Mouse (Mus musculus): ENCODE results near the gene Upb1.

Gene Upb1

DNA sequence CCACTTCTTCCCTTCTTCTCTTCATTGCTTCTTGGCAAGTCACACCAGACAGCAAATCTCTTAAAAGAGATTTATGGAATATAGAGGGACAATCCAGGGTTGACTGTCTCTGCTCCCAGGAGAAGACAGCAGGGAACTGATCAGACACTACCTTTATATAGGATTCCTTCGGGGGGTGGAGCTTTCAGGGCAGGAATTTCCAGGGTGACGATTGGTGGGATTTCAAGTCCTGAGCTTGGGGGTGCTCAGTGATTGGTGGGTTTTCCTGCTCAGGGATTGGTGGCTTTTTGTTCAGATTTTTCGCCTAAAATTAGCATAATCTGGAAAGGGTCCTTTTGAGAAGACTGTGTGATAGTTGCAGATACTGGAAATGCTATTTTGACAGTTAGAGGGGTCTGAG, 86.2 kb downstream of the Upb1 start:
- in situ Hi-C loops (cut with MboI; ENCODE audit: low sequenced_read_pairs), result no loop called here

DNA sequence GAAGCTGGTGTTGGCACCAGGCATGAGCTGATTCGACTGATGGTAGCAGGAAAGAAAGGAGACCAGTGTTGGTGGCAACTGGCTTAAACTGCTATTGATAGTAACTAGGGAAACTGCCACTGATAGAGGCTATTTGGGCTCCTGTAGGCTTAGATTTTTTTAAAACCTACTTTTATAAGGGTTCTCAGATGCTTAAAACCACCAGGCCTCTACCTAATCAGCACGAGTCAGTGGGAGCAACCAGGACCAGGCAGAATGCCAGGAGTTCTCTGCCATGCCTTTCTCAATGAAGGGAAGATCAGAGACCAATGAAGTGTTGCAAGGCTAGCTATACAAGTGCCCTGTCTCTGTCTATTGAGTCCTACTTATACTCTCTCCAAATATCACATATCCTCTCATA, 88.6 kb downstream of the Upb1 start:
- in situ Hi-C loops (cut with MboI; ENCODE audit: low sequenced_read_pairs), result no loop called here

DNA sequence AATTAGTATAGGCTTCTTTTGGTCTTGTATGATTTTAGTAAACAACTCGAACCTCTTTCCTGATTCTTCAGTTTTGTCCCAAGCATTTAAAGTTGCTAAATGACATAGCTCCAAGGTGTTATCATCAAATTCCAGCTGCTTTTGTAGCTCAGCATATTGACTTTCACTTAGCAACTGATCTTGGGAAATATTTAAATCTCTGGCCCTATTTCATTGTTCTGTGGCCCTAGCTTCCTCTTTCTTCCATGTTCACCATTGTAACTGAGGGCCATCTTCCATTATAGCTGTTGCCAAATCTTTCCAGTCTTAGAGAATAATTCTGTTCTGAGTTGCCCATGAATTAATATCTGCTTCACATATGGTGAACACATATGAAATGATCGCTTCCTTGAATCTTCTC, 89.8 kb downstream of the Upb1 start:
- in situ Hi-C loops (cut with MboI; ENCODE audit: low sequenced_read_pairs), result no loop called here
